Mouse (Mus musculus) CH12.LX (cell line): ENCODE measurements at regions not wholly inside any gene's neighbourhood (a gene's known extent, or its start where the extent isn't known, plus 50 kb on each side); places are given as distances from the start of the nearest gene placed in this dataset.

ENCODE experiments used
- CTCF ChIP-seq, 2 experiments: IDR thresholded peaks in 1 of 2; conservative IDR thresholded peaks in 1 of 2; 2 replicates each; pipeline ENCODE4 v1.5.1; 2011 to 2012; ENCODE audit warnings: low read depth in 2 of 2, low read length in 2 of 2, improper control_type of control experiment in 1 of 2, inconsistent platforms in 1 of 2, mild to moderate bottlenecking in 1 of 2, moderate library complexity in 1 of 2
- ELF1 ChIP-seq: IDR thresholded peaks from 2 replicates; pipeline ENCODE4 v1.6.1; 2014; ENCODE audit warnings: low read depth, mild to moderate bottlenecking, inconsistent platforms, low read length, improper control_type of control experiment
- EP300 ChIP-seq: IDR thresholded peaks from 2 replicates; pipeline ENCODE4 v1.6.1; 2011; ENCODE audit warnings: low read length, improper control_type of control experiment
- HCFC1 ChIP-seq: IDR thresholded peaks from 2 replicates; pipeline ENCODE4 v1.6.1; 2012; ENCODE audit warnings: low read depth, mild to moderate bottlenecking, inconsistent platforms, low read length, improper control_type of control experiment
- JUND ChIP-seq: conservative IDR thresholded peaks from 2 replicates; pipeline ENCODE4 v1.6.1; 2011; ENCODE audit warnings: low read depth, low read length, improper control_type of control experiment
- MAFK ChIP-seq: IDR thresholded peaks from 2 replicates; pipeline ENCODE4 v1.6.1; 2011; ENCODE audit warnings: low read length, improper control_type of control experiment; ENCODE audit not compliant: insufficient replicate concordance
- MAX ChIP-seq: IDR thresholded peaks from 2 replicates; pipeline ENCODE4 v1.6.1; 2011; ENCODE audit warnings: low read length, improper control_type of control experiment
- MAZ ChIP-seq: IDR thresholded peaks from 2 replicates; pipeline ENCODE4 v1.6.1; 2012; ENCODE audit warnings: low read depth, mild to moderate bottlenecking, inconsistent platforms, low read length, improper control_type of control experiment, moderate library complexity
- MEF2A ChIP-seq: IDR thresholded peaks from 2 replicates; pipeline ENCODE4 v1.6.1; 2014; ENCODE audit warnings: low read depth, mild to moderate bottlenecking, inconsistent platforms, low read length, improper control_type of control experiment, borderline replicate concordance
- POLR2A ChIP-seq: IDR thresholded peaks from 2 replicates; pipeline ENCODE4 v1.6.1; 2011; ENCODE audit warnings: low read depth, mild to moderate bottlenecking, improper control_type of control experiment, low read length
- POLR2AphosphoS2 ChIP-seq: IDR thresholded peaks from 2 replicates; pipeline ENCODE4 v1.6.1; 2011; ENCODE audit warnings: low read depth, low read length, improper control_type of control experiment
- TBP ChIP-seq: conservative IDR thresholded peaks from 2 replicates; pipeline ENCODE4 v1.6.1; 2011; ENCODE audit warnings: low read depth, low read length, improper control_type of control experiment
- USF1 ChIP-seq: IDR thresholded peaks from 2 replicates; pipeline ENCODE4 v1.6.1; 2014; ENCODE audit warnings: low read depth, mild to moderate bottlenecking, inconsistent platforms, low read length, improper control_type of control experiment

DNA sequence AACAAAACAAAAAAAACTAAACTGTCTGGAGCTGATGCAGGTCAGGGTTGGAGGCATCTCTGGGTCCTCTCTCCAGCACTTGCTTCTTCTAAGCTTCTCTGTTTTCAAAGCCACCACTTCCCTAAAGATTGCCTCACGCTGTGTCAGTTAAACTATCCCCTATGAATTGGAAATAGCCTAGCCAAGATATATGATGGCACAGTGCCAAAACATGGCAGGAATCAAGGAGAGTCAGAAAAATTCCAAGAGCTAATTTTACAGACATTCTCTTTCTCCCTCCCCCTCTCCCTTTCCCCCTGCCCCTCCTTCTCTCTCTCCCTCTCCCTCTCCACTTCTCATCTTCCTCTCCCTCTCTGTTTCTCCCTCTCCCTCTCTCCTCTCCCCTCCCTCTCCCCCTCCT, 353.3 kb upstream of the 5930422O12Rik start:
- TF ChIP-seq MAX (no peak), JUND (no peak), CTCF (conservative IDR thresholded peaks at IDR 0.05 in 1 of 2, IDR thresholded peaks at IDR 0.05 in 1 of 2; ENCODE audit: low read depth in 2 of 2, low read length in 2 of 2) (no peak), ELF1 (no peak), MAFK (no peak), EP300 (no peak), POLR2A (no peak), USF1 (no peak), TBP (no peak), POLR2AphosphoS2 (no peak), MEF2A (no peak), MAZ (no peak), HCFC1 (no peak)
